Mouse (Mus musculus): ENCODE measurements around the gene Otud7a. TPM values are rescaled to one million over a fixed set of nuclear protein-coding genes. Genes with fewer than 3 reads are reported as not detected.

The Otud7a gene
- polyA plus RNA-seq, 3 experiments from 2014 or later: not detected

GRCm38 (mm10) chr7:63789743-63790142 is 345.2 kb downstream of the Otud7a start:
- no peak for ATAC-seq

- no peak for ATAC-seq
Measured at GRCm38 (mm10) chr7:63796001-63796632, 351.6 kb downstream of the Otud7a start.

GRCm38 (mm10) chr7:63798446-63798845 is 353.9 kb downstream of the Otud7a start:
- no peak for ATAC-seq

GRCm38 (mm10) chr7:63799304-63799703 is 354.8 kb downstream of the Otud7a start:
- no peak for ATAC-seq

- ATAC-seq: no peak
Measured at GRCm38 (mm10) chr7:63802751-63803150, 358.2 kb downstream of the Otud7a start.

Other genes starting within 250 kb of the Otud7a start
- gene Chrna7, start 232.2 kb upstream of the Otud7a start, polyA plus RNA-seq (2017; shearing (Covaris generic)): not detected